Mouse (Mus musculus): Measurements from ENCODE around the gene Hormad2. TPM values are rescaled to one million over a fixed set of nuclear protein-coding genes. Genes with fewer than 3 reads are reported as not detected.

Gene Hormad2
- not detected for polyA plus RNA-seq (2014; fragmentation: Illumina TruSeq; extraction: RNeasy Lipid Tissue Mini Kit (QIAGEN cat#74804); ENCODE audit: low replicate concordance)

GRCm38 (mm10) chr11:4440978-4441377, at the start of gene Hormad2:
Gene Hormad2 (minus strand): TSS chr11:4441105.

Other genes starting within 250 kb of the Hormad2 start
- gene Castor1, start 222.9 kb downstream of the Hormad2 start, polyA plus RNA-seq (2014; fragmentation: Illumina TruSeq; extraction: RNeasy Lipid Tissue Mini Kit (QIAGEN cat#74804); ENCODE audit: low replicate concordance), result not detected
- gene Osm, start 204.7 kb downstream of the Hormad2 start, polyA plus RNA-seq (2014; fragmentation: Illumina TruSeq; extraction: RNeasy Lipid Tissue Mini Kit (QIAGEN cat#74804); ENCODE audit: low replicate concordance), result not detected
- 0.74 TPM for gene Lif, start 183.5 kb downstream of the Hormad2 start, polyA plus RNA-seq (2014; fragmentation: Illumina TruSeq; extraction: RNeasy Lipid Tissue Mini Kit (QIAGEN cat#74804); ENCODE audit: low replicate concordance)
- gene Mtmr3, start 153.8 kb upstream of the Hormad2 start, polyA plus RNA-seq (2014; fragmentation: Illumina TruSeq; extraction: RNeasy Lipid Tissue Mini Kit (QIAGEN cat#74804); ENCODE audit: low replicate concordance), result 8.9 TPM
- gene Gm11032, start 179.0 kb upstream of the Hormad2 start, polyA plus RNA-seq (2014; fragmentation: Illumina TruSeq; extraction: RNeasy Lipid Tissue Mini Kit (QIAGEN cat#74804); ENCODE audit: low replicate concordance), result not detected
- gene Ascc2, start 196.6 kb upstream of the Hormad2 start, polyA plus RNA-seq (2014; fragmentation: Illumina TruSeq; extraction: RNeasy Lipid Tissue Mini Kit (QIAGEN cat#74804); ENCODE audit: low replicate concordance), result 12.8 TPM